Mouse (Mus musculus): ENCODE measurements around the gene Gm12695.
A peak's percentile ranks its signal among the peaks of the same experiment; 100 is the strongest.

Gm12695 gene

GRCm38 (mm10) chr4:96697511-96698217 is 87.3 kb downstream of the Gm12695 start:
- DNase-seq: no peak

DNA sequence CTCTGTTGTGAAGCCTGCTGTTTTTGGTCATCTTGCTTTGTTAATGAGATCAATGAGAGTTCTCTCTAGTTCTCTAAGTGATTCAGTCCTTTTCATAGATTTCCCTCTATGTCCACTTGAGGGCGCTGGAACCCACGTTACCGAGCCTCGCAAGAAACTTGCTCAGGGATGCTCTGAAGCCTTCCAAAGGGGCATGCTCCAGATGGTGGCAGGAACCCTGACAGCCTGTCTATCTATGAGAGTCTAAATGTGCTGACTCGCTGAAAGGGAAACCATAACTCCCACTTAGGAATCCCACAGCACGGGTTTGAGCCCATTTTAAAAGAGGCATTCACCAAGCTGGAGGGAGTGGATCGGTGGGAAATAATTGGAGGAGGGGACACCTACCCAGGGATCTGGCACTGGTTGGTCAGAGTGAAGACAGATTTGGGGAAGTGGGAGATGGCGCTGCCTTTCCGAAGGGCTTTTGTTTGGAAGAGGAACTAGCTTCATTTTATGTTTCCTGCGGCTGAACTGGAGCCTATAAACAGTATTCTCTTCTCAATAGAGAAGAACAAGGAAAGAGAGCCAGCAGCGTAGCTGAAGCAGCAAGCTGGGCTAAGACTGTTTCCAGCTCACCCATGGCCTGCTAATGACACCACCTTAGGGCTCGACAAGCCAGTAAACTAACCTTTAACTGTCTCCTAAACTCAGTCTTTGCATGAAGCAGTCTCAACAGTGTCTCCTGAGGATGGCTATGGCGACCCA is 88.2 kb downstream of the Gm12695 start:
- peak; percentile 23 for DNase-seq

- no peak for DNase-seq
Measured at GRCm38 (mm10) chr4:96687358-96687803, 97.6 kb downstream of the Gm12695 start.

- DNase-seq: no peak
Measured at GRCm38 (mm10) chr4:96683474-96683873, 101.5 kb downstream of the Gm12695 start.

- no peak for DNase-seq
Measured at GRCm38 (mm10) chr4:96680966-96681365, 104.0 kb downstream of the Gm12695 start.

DNA sequence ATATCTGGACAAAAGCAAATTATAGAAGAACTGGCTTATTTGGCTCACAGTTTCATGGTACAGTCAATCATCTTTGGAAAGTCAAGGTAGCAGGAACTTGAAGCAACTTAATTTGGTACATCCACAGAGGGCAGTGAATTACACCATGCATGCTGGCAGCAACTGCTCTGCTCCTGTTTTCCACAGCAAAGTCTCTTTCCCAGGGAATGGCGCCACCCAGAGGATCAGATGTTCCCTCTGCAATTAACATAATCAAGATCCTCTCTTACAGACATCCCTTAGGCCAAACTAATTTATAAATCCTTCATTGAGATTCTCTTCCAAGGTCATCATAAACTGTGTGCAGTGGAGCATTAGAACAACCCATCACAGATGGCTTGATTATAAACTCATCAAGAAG is 104.8 kb downstream of the Gm12695 start:
- DNase-seq: no peak

All from liver (tissue).